Mouse (Mus musculus): ENCODE results near the gene Gm28047. TPM values are rescaled to one million over a fixed set of nuclear protein-coding genes. Genes with fewer than 3 reads are reported as not detected.

Gene Gm28047
- polyA plus RNA-seq, 1 experiment = not detected

DNA sequence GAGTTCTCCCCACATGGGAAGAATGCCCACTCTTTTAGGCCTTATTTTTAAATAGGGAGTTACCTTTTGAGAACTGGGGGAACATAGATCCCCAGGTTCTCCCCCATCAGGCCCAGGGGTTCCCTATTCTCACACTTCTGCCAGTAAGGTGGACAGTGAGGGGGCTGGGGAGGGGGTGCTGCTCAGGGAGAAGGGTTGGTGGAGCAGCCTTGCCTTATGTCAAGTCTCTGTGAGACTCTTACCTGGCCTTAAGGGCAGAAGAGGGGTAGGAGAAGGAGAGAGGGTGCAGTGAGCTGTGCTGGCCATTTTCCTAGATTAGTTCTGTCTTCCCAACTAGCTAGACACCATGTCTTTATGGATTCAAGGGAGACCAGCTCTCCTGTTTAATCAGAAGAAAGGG is 112.4 kb downstream of the Gm28047 start:
- H3K4me3 ChIP-seq = no peak overlapping the region
- no peak overlapping the region for H3ac ChIP-seq (ENCODE audit: control insufficient read depth, insufficient read length)
- no peaks in the 10 kb centered on the region for H3K79me2 ChIP-seq (ENCODE audit: control insufficient read depth, insufficient read depth)
- H3K4me2 ChIP-seq (ENCODE audit: low read depth) = no peak overlapping the region
- TF ChIP-seq MYOG (IDR thresholded peaks at IDR 0.05; ENCODE audit: control insufficient read depth in 1 of 3, insufficient read depth in 1 of 3, insufficient read length in 2 of 3, low read depth in 2 of 3) (no peak), POLR2AphosphoS2 (IDR thresholded peaks at IDR 0.05; ENCODE audit: insufficient read length, low read depth) (no peak), E2F4 (IDR thresholded peaks at IDR 0.05; ENCODE audit: insufficient read depth) (no peak), SRF (IDR thresholded peaks at IDR 0.05; ENCODE audit: control insufficient read depth, insufficient read length, low read depth) (no peak), MAX (IDR thresholded peaks at IDR 0.05; ENCODE audit: low read depth) (no peak), TCF12 (IDR thresholded peaks at IDR 0.05; ENCODE audit: insufficient read depth, poor library complexity, severe bottlenecking) (no peak), TCF3 (IDR thresholded peaks at IDR 0.05; ENCODE audit: insufficient read length, low read depth) (no peak), MYOD1 (IDR thresholded peaks at IDR 0.05; ENCODE audit: control insufficient read depth in 1 of 3, insufficient read length in 2 of 3, low read depth in 2 of 3) (no peak), CEBPB (IDR thresholded peaks at IDR 0.05; ENCODE audit: insufficient read depth, poor library complexity, severe bottlenecking) (no peak)
- H3K27me3 ChIP-seq (ENCODE audit: control insufficient read depth, insufficient read depth, insufficient read length) = no peaks in the 10 kb centered on the region
- H3K36me3 ChIP-seq (ENCODE audit: control insufficient read depth, insufficient read depth) = no peaks in the 10 kb centered on the region

DNA sequence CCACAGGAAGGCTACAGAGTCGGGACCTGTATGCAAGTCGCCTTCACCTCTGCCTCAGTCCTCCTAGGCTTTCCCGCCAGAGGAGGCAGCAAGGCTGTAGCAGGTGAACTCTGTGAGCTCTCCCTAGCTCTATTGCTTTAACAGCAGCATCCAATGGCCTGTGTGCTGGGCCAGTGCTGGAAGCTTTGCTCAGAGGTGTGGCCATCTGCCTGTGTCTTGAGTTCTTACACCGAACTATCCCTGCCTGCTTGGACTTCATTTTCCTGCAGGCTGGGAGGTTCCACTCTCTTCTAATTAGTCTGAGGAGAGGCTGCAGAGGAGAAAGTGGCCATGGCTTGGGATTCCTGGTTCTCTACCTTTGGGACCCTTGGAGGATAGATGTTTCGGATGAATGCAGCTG is 112.9 kb downstream of the Gm28047 start:
- no peak overlapping the region for H3K4me3 ChIP-seq
- no peak overlapping the region for H3ac ChIP-seq (ENCODE audit: control insufficient read depth, insufficient read length)
- H3K27me3 ChIP-seq (ENCODE audit: control insufficient read depth, insufficient read depth, insufficient read length) = no peaks in the 10 kb centered on the region
- no peak overlapping the region for H3K4me2 ChIP-seq (ENCODE audit: low read depth)
- H3K36me3 ChIP-seq (ENCODE audit: control insufficient read depth, insufficient read depth) = no peaks in the 10 kb centered on the region
- H3K79me2 ChIP-seq (ENCODE audit: control insufficient read depth, insufficient read depth) = no peaks in the 10 kb centered on the region
- TF ChIP-seq POLR2A (IDR thresholded peaks at IDR 0.05; ENCODE audit: insufficient read length, low read depth) (no peak), SRF (IDR thresholded peaks at IDR 0.05; ENCODE audit: control insufficient read depth, insufficient read length, low read depth) (no peak), E2F4 (IDR thresholded peaks at IDR 0.05; ENCODE audit: insufficient read depth) (no peak), REST (IDR thresholded peaks at IDR 0.05; ENCODE audit: insufficient read depth, insufficient read length) (no peak), MYOG (IDR thresholded peaks at IDR 0.05; ENCODE audit: control insufficient read depth in 1 of 3, insufficient read depth in 1 of 3, insufficient read length in 2 of 3, low read depth in 2 of 3) (no peak), CEBPB (IDR thresholded peaks at IDR 0.05; ENCODE audit: insufficient read depth, poor library complexity, severe bottlenecking) (no peak), USF1 (IDR thresholded peaks at IDR 0.05; ENCODE audit: low read depth) (no peak)

DNA sequence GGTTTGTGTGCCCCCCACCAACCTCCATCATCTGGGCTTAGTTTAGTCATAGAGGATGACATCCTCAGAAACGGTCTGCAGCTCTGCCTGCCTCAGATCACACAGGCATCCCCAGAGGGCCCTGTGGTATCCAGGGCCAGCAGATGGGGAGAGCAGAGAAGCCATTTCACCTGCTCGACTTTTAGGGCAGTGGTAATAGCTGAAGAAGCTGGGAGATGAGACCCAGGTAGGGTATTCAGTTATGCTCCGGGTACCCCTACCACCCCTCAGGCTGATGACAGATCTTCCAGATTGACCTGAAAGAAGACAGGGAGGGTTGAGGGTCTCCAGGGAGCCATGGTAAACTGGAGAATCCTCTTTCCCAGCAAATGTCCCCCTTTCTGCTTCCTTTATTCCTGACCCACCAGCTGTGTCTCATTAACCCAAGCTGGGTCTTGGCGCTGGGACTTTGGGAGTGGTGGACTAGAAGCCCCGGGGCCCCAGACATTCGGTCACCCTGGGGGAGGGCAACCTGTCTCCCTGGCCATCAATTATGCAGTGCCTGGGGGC is 113.5 kb downstream of the Gm28047 start:
- no peaks in the 10 kb centered on the region for H3K36me3 ChIP-seq (ENCODE audit: control insufficient read depth, insufficient read depth)
- peak overlapping the region; percentile 71 for H3K4me2 ChIP-seq (ENCODE audit: low read depth)
- H3K4me3 ChIP-seq = peak overlapping the region; percentile 15
- no peak overlapping the region for H3ac ChIP-seq (ENCODE audit: control insufficient read depth, insufficient read length)
- no peaks in the 10 kb centered on the region for H3K79me2 ChIP-seq (ENCODE audit: control insufficient read depth, insufficient read depth)
- no peaks in the 10 kb centered on the region for H3K27me3 ChIP-seq (ENCODE audit: control insufficient read depth, insufficient read depth, insufficient read length)
- TF ChIP-seq REST (IDR thresholded peaks at IDR 0.05; ENCODE audit: insufficient read depth, insufficient read length) (no peak), CEBPB (IDR thresholded peaks at IDR 0.05; ENCODE audit: insufficient read depth, poor library complexity, severe bottlenecking) (no peak), SRF (IDR thresholded peaks at IDR 0.05; ENCODE audit: control insufficient read depth, insufficient read length, low read depth) (no peak), MYOD1 (IDR thresholded peaks at IDR 0.05; ENCODE audit: control insufficient read depth in 1 of 3, insufficient read length in 2 of 3, low read depth in 2 of 3) (no peak), E2F4 (IDR thresholded peaks at IDR 0.05; ENCODE audit: insufficient read depth) (no peak), USF1 (IDR thresholded peaks at IDR 0.05; ENCODE audit: low read depth) (no peak), TCF3 (IDR thresholded peaks at IDR 0.05; ENCODE audit: insufficient read length, low read depth) (no peak), POLR2AphosphoS2 (IDR thresholded peaks at IDR 0.05; ENCODE audit: insufficient read length, low read depth) (no peak), MAX (IDR thresholded peaks at IDR 0.05; ENCODE audit: low read depth) (no peak), MYOG (IDR thresholded peaks at IDR 0.05; ENCODE audit: control insufficient read depth in 1 of 3, insufficient read depth in 1 of 3, insufficient read length in 2 of 3, low read depth in 2 of 3) (no peak), POLR2A (IDR thresholded peaks at IDR 0.05; ENCODE audit: insufficient read length, low read depth) (no peak)

DNA sequence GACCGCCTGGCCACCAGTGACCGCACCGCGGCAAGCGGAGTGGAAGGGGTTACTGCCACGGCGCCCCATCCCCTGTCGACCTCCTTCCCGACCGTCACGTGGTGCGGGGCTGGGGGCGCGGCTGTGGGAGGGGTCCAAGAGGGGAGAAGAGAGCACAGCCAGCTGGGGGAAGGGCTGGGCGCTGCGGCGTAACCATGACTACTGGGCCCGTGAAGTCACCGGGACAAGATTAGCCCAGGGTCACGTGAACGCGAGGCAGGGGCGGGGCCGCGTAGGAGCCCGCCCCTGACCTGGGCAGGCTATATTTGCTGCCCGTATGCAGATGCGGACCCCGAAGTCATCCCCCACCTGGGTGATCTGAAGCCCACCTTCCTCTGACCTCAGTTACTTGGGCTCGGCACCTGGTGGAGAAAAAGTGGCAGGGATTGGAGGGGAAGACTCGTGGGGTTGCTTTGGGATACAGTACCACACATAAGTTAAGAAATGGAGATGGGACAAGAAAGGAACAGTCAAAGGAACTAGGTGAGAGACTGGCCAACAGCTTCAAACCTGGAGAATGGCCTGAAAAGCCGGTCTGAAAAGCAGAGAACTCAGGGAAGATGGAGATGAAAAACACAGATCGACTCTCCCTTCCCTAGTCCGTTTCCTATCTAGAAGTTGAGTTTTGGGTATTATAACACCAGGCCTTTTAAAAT is 114.1 kb downstream of the Gm28047 start:
- peak in 1 of 3 experiments; percentile 15 for TF ChIP-seq MYOG (IDR thresholded peaks at IDR 0.05; ENCODE audit: control insufficient read depth in 1 of 3, insufficient read depth in 1 of 3, insufficient read length in 2 of 3, low read depth in 2 of 3)
- no peak for TF ChIP-seq E2F4 (IDR thresholded peaks at IDR 0.05; ENCODE audit: insufficient read depth)
- TF ChIP-seq POLR2AphosphoS2 (IDR thresholded peaks at IDR 0.05; ENCODE audit: insufficient read length, low read depth) = peak; percentile 58
- peak; percentile 10 for TF ChIP-seq POLR2A (IDR thresholded peaks at IDR 0.05; ENCODE audit: insufficient read length, low read depth)
- peak in 1 of 3 experiments; percentile 23 for TF ChIP-seq MYOD1 (IDR thresholded peaks at IDR 0.05; ENCODE audit: control insufficient read depth in 1 of 3, insufficient read length in 2 of 3, low read depth in 2 of 3)
- TF ChIP-seq USF1 (IDR thresholded peaks at IDR 0.05; ENCODE audit: low read depth) = peak; percentile 68
- TF ChIP-seq MAX (IDR thresholded peaks at IDR 0.05; ENCODE audit: low read depth) = no peak
- peak overlapping the region; percentile 15 for H3K4me3 ChIP-seq

DNA sequence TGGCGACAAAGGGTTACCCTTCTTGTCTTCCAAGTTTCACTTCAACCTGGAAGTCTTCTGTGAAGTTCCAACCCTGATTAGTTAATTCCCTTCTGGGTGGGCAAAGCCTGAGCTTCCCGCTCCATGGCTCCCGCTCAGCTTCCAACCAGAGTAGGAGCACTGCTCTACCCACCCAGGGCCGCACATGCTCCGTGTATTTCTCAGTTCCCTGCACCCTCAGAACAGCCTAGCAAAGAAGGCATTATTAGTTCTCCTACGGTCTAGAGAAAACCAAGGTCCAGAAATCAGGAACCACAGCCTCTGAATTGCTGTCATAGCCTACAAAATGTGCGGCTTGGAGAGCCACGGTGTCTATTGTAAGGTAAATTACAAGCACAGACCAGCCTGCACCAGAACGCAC is 114.8 kb downstream of the Gm28047 start:
- Histone ChIP-seq H3K4me2 (ENCODE audit: low read depth) (peak overlapping the region; percentile 71), H3ac (ENCODE audit: control insufficient read depth, insufficient read length) (no peak overlapping the region), H3K27me3 (ENCODE audit: control insufficient read depth, insufficient read depth, insufficient read length) (no peaks in the 10 kb centered on the region), H3K36me3 (ENCODE audit: control insufficient read depth, insufficient read depth) (no peaks in the 10 kb centered on the region), H3K79me2 (ENCODE audit: control insufficient read depth, insufficient read depth) (no peaks in the 10 kb centered on the region), H3K4me3 (peak overlapping the region; percentile 15)
- no peak for TF ChIP-seq MYOD1 (IDR thresholded peaks at IDR 0.05; ENCODE audit: control insufficient read depth in 1 of 3, insufficient read length in 2 of 3, low read depth in 2 of 3)

More for the DNA sequence above, 114.1 kb downstream of the Gm28047 start:
- Histone ChIP-seq H3ac (ENCODE audit: control insufficient read depth, insufficient read length) (no peak overlapping the region), H3K36me3 (ENCODE audit: control insufficient read depth, insufficient read depth) (no peaks in the 10 kb centered on the region), H3K4me2 (ENCODE audit: low read depth) (peak overlapping the region; percentile 71), H3K79me2 (ENCODE audit: control insufficient read depth, insufficient read depth) (no peaks in the 10 kb centered on the region), H3K27me3 (ENCODE audit: control insufficient read depth, insufficient read depth, insufficient read length) (no peaks in the 10 kb centered on the region)
